Mouse (Mus musculus) heart, postnatal 36 days (tissue): ENCODE measurements around the gene Fbxl17. TPM values are rescaled to one million over a fixed set of nuclear protein-coding genes. Genes with fewer than 3 reads are reported as not detected.

Experiments
- DNase-seq, 2 experiments: peaks; one replicate each; pipeline ENCODE4 v3.0.0; 2021 to 2022
- intact Hi-C: fragments of 180-260 bp; cut with DNase I; formaldehyde crosslinking; loops from one replicate; pipeline ENCODE4 v1.15.1; 2025
- total RNA-seq, 2 experiments: library from RNA; stranded (reverse); gene quantifications; 2 replicates each; pipeline ENCODE4 v1.2.3; 2021

Gene Fbxl17
- total RNA-seq, 2 experiments from 2014 or later = 22.8 to 27.0 TPM

GRCm38 (mm10) chr17:63293979-63294378 is 205.8 kb downstream of the Fbxl17 start:
- intact Hi-C loops = no loop called here
- no peak for DNase-seq

DNA sequence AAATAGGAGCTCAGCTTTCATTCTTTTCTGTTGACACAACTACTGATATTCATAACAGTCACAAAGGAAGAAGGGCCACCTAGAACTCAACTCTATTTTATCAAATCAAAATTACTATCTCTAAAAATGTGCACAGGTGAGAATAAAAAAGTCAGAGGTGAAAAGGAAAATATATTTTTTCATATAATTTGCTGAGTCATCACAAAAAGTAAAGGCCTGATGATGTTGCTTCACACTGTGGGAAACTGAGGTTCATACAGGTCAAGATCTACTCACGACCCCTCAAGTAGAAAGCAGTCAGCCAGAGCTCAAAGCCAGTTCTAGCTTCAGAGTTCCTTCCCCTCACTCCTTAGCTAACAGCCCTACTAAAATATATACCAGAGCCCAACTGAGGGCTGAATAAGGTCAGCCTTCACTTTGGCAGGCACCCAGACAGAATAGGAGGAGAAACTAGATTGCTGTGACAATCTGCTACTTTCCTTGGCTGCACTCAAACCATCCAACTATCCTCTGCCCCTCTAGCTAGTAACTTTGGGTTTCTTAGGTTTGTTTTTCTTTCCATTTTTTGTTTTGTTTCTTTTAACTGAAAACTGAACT is 210.4 kb downstream of the Fbxl17 start:
- intact Hi-C loops = no loop called here
- DNase-seq = peak; percentile 18 to 22

DNA sequence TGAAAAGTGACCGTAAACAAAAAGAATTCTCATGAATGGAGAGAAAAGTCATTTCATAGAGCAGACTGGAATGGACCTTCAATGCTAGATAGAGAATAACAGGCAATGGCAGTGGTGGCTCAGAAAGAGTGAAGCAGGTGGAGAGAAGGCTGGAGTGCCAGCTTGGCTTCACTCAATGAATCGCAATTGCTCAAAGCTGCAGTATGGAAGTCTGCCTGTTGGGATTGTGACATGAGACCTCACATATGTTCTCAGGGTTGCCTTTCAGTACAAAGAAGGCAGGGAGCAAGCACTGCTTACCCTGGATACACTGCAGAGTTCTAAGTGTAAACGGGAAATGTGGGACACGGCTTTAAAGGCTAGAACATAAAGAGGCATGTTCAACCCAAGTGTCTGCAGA is 211.0 kb downstream of the Fbxl17 start:
- intact Hi-C loops = no loop called here
- DNase-seq = no peak

GRCm38 (mm10) chr17:63287413-63287812 is 212.4 kb downstream of the Fbxl17 start:
- DNase-seq = peak; percentile 49
- intact Hi-C loops = no loop called here

DNA sequence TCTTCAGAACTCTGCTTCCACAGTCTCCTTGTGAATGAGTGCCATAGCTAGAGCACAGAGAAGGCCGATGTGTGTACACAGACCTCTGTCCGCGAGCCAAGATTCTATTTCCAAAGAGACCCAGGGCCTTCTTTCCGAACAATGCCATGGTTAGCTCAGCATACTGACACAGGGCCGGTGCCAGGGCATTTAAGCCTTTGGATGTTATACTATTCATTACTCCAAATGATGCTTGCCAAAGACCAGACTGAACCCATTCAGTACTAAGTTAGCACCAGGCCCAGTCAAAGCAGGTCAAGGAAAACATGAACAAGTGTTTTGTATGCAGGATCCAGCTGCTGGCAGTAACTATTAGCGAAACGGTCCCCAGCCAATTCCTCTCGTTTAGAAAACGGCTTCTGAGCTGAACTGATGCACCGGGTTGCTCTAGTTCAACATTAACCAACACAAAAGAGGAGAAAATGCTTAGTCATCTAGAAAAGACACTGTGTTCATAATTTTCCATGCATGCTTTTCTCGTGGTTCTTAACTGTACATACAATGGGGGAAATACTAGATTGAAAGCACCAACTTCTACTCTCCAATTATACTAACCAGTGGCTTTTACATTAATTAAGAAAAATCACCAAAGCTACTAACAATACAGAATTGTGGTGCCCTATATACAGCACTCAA is 214.4 kb downstream of the Fbxl17 start:
- peak; percentile 30 to 33 for DNase-seq
- intact Hi-C loops = no loop called here

DNA sequence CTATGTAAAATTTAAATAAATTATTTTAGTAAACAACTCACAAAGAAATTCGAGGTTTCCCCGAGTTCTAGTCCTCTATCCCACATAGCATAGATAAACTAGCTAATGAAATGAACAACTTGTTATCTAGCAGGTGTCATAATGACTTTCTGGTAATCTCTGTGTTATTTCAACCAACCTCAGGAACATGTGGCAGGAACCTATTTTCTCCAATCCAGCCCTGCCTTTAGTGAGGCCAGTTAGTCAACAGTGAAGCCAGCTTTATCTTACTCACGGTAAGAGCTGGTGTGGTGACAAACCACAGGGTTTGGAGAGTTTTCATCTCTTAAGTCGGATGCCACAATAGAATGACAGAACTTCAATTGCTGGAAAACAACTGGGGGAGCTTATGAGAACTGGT is 215.7 kb downstream of the Fbxl17 start:
- intact Hi-C loops = no loop called here
- no peak for DNase-seq

- intact Hi-C loops = no loop called here
- DNase-seq = no peak
Observed at GRCm38 (mm10) chr17:63282004-63282403, 217.8 kb downstream of the Fbxl17 start.

GRCm38 (mm10) chr17:63280990-63281389 is 218.8 kb downstream of the Fbxl17 start:
- intact Hi-C loops = no loop called here
- DNase-seq = no peak

GRCm38 (mm10) chr17:63279144-63279543 is 220.7 kb downstream of the Fbxl17 start:
- peak in 1 of 2 experiments; percentile 11 for DNase-seq
- intact Hi-C loops = no loop called here

DNA sequence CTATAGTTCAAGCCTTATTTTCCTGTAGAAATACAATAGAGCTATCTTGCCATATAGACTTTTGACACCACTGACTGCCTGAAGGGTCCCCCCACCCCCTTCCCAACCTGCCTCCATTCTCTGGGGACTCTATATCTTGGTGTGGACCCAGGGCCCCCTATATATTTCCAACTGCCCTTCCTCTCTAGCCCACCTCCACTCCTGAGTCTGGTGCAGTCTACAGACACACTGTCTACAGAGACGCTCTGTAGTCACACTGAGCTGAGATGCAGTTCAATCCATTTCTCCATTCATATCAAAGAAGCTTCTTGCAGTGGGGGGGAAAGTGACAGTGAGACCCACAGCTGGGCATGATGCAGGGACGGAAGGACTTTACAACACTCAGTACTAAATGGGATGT is 226.5 kb downstream of the Fbxl17 start:
- intact Hi-C loops = no loop called here
- no peak for DNase-seq

DNA sequence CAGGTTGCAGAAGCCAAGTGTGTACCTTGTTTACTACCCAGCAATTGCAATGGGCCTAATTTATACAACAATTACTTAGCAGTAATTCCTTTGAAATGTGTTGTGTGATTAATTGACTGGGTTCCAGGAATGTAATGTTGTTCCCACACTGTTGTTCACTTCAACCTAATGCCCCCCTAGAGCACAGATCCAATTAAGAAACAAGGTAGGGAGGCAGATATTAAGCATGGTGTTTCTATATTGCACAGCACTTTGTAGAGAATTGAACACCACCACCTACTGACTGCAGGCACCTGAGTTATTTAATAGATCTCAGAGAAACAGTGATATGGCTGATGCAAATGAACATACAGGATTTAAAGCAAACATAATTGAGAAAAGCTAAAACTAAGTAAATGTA is 226.9 kb downstream of the Fbxl17 start:
- intact Hi-C loops = no loop called here
- DNase-seq = no peak

- no peak for DNase-seq
- intact Hi-C loops = no loop called here
Observed at GRCm38 (mm10) chr17:63271000-63271399, 228.8 kb downstream of the Fbxl17 start.

- DNase-seq = no peak
- intact Hi-C loops = no loop called here
Observed at GRCm38 (mm10) chr17:63270513-63270912, 229.3 kb downstream of the Fbxl17 start.

DNA sequence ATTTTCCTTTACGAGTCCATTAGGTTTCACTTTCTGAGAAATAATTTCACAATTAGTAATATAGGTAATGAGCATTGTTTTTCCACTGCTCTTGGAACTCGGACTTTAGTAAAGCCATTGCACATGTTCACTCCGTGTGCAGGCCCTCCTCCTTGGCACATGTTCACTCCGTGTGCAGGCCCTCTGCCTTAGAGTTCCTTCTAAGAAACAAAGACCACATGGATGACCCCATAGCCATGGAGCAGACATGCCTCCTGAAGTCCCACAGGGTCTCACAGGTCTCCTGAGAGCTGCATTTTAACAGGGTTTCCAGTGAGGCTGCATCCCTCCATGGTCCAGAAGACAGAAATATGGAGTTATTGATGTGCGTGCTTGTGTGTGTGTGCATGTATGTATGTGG is 237.1 kb downstream of the Fbxl17 start:
- intact Hi-C loops = no loop called here
- DNase-seq = no peak

GRCm38 (mm10) chr17:63261508-63262141 is 238.2 kb downstream of the Fbxl17 start:
- DNase-seq = no peak
- intact Hi-C loops = no loop called here

- DNase-seq = no peak
- intact Hi-C loops = no loop called here
Observed at GRCm38 (mm10) chr17:63259091-63259490, 240.7 kb downstream of the Fbxl17 start.

GRCm38 (mm10) chr17:63246144-63246619 is 253.6 kb downstream of the Fbxl17 start:
- DNase-seq = no peak
- intact Hi-C loops = no loop called here

DNA sequence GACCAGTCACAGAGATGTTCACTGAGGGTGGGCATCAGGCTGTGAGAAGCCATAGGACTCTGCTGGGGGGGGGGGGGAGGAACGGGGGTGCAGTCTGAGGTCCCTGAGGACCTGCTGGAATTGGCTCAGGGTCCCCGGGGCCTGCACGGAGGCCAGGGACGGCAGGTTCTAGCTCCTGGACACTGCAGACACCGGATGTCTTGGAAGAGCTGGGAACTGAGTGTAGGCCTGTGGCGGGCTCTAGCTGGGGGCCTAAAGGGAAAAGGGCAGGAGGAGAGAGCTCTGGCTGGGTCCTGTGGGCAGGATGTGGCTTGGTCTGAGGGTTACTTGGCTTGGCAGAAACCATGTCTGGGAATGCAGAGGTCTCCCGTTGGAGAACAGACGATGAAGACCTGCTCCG is 254.3 kb downstream of the Fbxl17 start:
- intact Hi-C loops = no loop called here
- DNase-seq = no peak

DNA sequence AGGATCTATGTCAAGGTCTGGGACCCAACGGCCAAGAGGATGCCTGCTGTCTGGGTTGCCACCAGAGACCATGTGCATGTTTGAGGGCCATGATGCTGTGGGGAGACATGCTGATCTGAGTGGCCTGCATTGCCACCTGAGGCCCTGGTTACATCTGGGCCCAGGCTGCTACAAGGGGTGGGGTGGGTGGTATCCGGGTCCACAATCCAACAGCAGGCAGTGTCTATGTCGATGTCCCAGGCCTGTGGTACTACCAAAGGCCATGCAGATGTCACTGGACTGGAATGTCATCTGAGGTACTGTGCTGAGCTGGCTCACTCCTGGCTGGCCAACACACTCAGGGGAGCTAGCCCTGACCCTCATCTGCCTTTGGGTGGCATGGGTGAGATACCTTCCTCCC is 257.1 kb downstream of the Fbxl17 start:
- intact Hi-C loops = no loop called here
- DNase-seq = no peak

GRCm38 (mm10) chr17:63240731-63241106 is 259.1 kb downstream of the Fbxl17 start:
- no peak for DNase-seq
- intact Hi-C loops = no loop called here

GRCm38 (mm10) chr17:63240021-63240730 is 259.6 kb downstream of the Fbxl17 start:
- DNase-seq = no peak
- intact Hi-C loops = no loop called here
